Mouse (Mus musculus) cerebellum, adult (tissue): ENCODE results near the gene Tesk2.

Experiments
- ATAC-seq: cut with Nextera tagmentation; 2 replicates; pipeline ENCODE4 v1.9.2; 2017; ENCODE audit warnings: mild to moderate bottlenecking, moderate library complexity, mixed read lengths; ENCODE audit not compliant: insufficient number of reproducible peaks, low FRiP score, low TSS enrichment

The Tesk2 gene

DNA sequence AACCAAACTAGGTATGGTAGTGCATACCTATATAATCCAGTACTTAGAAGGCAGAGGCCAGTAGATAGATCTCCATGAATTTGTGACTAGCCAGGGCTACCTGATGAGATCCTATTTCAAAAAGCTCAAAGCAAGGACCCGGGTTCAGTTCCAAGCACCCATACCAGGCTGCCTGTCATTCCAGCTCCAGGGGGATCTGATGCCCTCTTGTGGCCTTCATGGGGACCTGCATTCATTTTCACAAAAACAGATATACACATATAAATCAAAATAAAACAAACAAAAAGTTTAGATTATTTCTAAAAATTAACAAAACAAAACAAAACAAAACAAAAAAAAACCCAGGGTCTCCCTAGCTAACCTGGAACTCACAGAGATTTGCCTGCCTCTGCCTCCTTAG lies 65.8 kb downstream of the Tesk2 start:
- ATAC-seq = no peak

GRCm38 (mm10) chr4:116787985-116788760 lies 67.4 kb downstream of the Tesk2 start:
- no peak for ATAC-seq

DNA sequence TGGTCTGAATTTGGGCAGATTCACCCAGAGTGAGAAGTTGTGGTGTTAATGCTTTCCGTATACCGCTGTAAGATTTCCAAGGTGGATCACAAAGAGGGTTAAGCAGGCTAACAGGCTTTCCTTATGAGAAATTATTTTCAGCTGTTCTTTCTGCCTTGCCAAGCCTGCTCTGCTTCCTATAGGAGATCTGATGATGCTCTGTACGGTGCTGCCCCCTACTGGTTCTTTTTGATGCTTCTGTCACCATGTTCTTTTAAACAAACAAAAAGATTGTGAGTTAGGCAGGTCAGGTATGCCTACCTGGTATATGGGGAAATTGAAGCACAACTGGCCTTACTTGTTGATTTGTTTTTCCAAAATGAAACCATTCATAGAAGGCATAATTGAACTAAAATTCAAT lies 68.2 kb downstream of the Tesk2 start:
- peak; percentile 52; the same call in 1 of the 2 replicates for ATAC-seq

DNA sequence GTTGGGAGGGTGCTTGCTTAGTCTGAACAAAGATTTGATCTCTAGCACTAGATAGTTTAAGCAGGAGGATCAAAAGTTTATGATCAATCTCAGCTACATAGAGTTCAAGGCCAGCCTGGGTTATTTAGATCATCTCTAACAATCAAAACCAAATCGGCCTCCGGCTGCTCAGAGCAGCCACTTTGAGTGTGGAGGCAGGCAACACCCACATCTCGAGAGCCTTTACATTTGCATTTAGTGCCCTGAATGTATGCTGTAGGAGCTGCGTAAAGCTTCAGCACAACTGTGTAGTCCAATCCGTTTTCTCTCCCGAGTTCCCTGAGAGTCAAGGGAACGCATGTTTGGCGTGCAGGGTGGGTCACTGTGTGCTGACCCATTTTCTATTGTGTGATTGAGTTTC lies 71.7 kb downstream of the Tesk2 start:
- no peak for ATAC-seq

- ATAC-seq = no peak
Observed at GRCm38 (mm10) chr4:116794273-116794672, 73.5 kb downstream of the Tesk2 start.

DNA sequence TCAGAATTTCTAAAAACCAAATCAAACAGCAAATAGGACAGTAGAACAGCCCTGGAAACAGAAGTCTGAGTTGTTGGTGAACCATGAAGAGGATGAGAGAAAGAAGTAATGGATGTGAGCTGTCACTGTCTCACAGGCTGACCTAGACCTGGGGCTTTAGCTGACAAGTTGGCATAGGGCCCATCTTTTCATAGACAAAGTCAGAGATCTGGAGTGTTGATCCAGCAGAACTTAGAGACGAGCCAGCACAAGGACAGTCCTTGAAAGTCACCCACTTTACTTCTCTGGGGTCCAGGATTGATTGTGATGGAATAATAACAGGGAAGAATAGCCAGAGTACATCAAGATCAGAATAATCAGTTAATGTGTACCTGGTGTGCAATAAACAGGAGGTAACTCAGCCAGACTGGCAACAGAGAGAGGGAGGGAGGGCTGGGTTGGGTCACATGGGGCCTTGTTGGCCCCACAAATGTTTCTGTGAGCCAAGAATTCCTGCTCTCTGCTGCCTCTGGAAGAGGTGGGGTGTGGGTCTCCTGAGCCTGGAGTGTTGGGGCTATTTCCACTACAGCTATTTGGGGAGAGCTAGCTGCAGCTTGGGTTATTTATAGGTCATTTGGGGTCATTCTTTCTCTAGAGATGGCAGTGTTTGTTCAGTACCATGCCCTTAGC lies 75.8 kb downstream of the Tesk2 start:
- ATAC-seq = no peak

DNA sequence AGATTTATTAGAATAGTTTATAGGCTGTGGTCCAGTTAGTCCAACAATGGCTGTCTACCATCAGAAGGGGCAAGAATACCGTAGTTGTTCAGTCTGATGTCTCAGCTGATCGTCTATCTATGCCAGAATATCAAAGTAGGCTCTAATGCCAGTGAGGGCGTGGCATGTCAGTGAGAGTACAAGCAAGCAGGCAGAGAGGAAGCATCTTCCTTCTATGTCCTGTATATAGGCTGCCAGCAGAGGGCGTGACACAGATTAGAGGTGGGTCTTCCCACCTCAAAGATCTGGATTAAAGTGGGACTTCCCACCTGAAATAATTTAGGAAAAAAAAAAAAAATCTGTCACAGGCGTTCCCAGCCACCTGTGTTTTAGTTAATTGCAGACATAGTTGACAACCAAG lies 79.2 kb downstream of the Tesk2 start:
- no peak for ATAC-seq

DNA sequence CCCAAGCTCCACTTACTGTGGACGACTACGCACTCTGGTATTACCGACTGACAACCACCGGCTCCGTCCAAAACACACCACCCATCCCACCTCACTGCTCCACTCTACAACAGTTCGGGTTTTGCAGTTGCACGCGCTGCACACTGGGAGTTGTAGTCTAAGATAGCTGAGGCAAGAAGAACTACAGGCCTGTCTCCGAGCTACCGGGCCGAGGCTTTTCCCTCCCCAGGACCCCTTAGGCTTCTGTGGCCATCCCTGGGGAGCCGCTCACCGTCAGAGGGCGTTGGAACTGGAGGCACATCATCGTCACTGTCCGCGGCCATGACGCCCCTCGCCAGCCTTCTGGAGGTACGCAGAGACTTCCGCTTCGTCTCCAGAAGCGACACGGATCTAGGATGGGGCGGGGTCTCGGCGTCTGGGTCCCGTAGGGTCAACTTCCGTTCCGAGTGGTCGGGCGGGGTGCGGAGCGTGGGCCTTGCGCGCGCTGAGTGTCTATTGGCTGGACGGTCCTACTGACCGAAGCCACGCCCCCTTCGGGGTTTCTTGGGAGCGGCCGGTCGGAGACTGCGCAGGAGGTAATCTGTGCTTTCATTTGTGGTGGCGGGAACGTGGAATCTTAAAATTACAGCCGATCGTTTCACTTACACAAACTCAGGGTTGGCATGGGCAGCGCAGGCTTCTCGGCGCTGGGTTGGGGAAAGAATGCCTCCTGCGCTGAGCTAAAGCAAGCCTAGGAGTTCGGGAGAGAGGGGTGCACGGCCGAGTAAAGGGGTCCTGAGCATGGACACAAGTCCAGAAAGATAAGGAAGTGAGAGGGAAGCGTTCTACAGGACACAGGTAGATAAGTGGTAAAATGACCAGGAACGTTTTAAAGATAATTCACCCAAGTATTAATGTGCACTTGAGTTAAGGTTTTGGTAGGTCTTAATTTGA lies 86.7 kb downstream of the Tesk2 start, which contains the start of the genes Toe1 and Mutyh:
Gene Toe1, minus strand, starts transcription at position 444 of the 933 bp plus-strand sequence.
Gene Mutyh, plus strand, starts transcription at position 527 of the 933 bp plus-strand sequence.
- peak; percentile 96 for ATAC-seq

GRCm38 (mm10) chr4:116811012-116811411 lies 90.3 kb downstream of the Tesk2 start:
- no peak for ATAC-seq

DNA sequence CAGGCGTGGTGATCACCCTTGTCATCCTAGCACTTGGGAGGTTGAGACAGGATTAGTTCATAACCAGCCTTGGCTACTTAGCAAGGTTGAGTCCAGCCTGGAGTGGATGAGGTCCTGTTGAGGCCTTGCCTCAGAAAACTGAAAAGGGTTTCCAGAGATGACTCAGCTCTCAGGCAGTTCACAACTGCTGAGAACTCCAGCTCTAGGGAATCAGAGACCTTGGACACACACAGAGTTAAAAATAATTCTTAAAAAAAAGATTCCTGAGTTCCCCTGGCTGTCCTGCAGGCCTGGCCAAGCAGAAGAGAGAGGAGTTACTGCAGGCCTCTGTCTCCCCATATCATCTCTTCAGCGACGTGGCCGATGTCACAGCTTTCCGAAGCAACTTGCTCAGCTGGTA lies 94.5 kb downstream of the Tesk2 start:
- ATAC-seq = no peak

DNA sequence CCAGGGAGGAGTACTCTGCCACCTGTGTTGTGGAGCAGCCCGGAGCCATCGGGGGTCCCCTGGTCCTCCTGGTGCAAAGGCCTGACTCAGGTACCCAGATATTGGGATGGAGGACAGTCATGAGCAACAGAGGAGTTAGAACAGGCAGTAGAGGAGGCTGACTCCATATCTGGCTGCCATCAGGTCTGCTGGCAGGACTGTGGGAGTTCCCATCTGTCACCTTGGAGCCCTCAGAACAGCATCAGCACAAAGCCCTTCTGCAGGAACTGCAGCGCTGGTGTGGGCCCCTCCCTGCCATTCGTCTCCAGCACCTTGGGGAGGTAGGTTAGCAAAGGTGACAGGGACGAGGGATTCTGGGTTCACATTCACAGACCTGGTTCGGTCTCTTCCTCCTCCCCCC lies 96.7 kb downstream of the Tesk2 start:
- peak; percentile 72 for ATAC-seq

DNA sequence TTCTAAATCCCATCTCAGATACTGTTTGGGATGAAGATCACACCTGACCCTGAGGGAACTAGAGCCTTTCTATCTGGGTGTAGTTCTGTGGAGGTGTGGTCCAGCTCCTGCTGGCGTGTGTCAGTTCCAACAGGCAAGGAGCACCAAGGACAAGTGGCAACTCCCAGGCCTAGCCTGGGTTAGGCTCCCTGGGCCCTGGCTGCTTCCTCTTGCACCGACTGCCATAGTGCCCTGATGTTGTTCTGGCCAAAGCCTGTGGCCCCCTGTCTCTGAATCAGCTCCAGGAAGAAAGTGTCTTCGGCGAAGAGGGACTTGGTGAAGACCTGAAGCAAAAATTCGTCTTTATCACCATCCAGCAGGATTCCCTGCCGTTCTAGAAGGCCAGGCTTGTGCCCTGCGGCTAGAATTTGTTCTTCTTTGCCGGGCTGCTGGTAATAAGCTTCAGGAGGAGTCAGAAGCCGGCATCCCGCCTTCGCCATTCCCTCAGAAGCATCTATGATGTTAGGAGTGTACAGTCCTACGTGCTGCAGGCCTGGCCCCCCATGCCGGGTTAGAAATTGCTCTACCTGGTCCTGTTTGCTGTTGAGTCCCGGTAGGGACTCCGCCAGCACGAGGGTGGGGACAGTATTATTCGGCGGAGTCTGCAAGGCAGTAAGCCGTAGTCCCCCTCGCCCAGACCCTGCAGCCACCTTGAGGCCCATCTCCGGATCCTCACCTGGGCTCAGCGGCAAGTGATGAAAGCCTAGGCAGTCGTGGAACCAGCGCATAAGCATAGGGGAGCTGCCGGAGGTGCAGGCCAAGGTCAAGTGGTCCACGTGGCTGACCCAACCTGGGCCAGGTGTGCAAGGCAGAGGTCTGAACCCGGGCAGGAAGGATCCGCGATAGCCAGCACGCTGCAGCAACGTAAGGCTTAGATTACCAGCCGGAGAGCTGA lies 99.5 kb downstream of the Tesk2 start:
- ATAC-seq = no peak

GRCm38 (mm10) chr4:116820902-116821693 lies 100.3 kb downstream of the Tesk2 start:
- ATAC-seq = peak; percentile 59

GRCm38 (mm10) chr4:116821694-116822016 lies 100.9 kb downstream of the Tesk2 start, which contains the start of gene Hpdl:
TSS of gene Hpdl (minus strand) at chr4:116821707.
- ATAC-seq = no peak

- peak; percentile 52; the same call in 1 of the 2 replicates for ATAC-seq
Observed at GRCm38 (mm10) chr4:116824541-116825004, 103.8 kb downstream of the Tesk2 start.

DNA sequence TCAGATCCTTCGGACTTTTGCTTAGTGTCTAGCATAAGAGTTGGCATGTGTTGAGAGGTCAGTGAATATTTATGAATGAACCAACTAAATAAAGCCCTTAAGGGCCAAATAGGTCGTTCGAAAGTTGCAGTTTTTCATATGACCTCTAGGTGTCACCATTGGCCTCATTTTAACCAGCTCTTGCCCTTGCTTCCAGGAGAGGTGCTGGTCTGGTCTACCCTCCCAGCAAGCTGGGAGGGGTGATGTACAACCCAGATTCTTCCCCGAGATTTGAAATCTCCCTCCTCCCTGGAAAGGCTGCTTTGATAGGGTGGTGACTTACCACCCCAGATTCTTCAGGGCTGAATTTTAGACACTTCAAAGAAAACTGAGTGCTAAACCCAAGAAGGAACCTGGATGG lies 107.1 kb downstream of the Tesk2 start:
- ATAC-seq = peak; percentile 64; the same call in 1 of the 2 replicates

DNA sequence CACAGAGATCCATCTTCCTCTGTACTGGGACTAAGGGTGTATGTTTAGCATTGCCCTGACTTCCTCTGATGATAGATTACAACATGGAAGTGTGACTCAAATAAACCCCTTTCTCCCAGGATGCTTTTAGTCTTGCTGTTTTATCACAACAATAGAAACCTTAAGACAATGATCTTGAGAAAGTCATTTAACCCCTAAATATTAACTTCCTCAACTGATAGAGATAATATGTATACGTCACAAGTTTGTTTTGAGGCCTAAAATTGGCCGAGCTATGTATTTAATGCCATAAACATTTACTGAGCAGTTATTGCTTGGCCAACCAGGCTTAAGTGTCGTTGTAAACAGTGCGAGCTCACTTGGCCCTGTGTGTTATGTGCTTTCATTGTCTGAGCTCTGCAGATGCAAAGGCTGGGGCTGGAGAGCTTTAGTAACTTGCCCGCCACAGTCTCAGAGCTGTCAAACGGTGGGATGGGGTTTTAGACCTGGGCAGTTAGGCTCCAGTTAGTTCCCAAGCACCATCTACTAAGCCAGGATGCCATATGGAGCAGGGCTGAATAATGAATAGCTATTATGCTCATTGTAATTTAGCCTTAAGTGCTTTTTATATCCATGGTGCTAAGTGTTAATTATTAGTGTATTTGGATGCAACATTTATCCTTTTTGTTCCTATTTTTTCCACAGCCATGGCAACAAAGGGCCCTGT lies 108.8 kb downstream of the Tesk2 start:
- ATAC-seq = no peak

DNA sequence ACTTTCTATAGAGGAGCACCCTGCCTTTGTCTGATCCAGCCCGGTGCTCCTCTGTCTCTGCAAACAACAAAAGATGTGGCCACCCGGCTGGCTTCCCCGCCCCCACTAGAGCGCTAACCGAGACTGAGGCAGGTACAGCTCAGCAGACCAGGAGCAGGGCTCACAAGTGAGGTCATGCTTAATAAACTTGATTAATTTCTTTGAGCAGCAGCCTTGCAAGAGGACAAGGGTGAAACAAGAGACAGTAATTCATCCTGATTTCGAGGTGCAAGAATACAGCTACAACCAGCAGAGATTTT lies 109.3 kb downstream of the Tesk2 start:
- no peak for ATAC-seq
